Mouse (Mus musculus): ENCODE results near the gene Zfp385b.
"Not testable (repeated sequence)": the region's sequence is repeated elsewhere in the genome, so short reads cannot be mapped to it uniquely, and the experiment has no call there.

Zfp385b gene

GRCm38 (mm10) chr2:77454341-77454937 is 365.0 kb downstream of the Zfp385b start:
- no peak for DNase-seq

- no peak for DNase-seq
Observed at GRCm38 (mm10) chr2:77453786-77454185, 365.7 kb downstream of the Zfp385b start.

GRCm38 (mm10) chr2:77450017-77450416 is 369.4 kb downstream of the Zfp385b start:
- DNase-seq, result not testable (repeated sequence)

- DNase-seq, result no peak
Observed at GRCm38 (mm10) chr2:77448951-77449480, 370.4 kb downstream of the Zfp385b start.

GRCm38 (mm10) chr2:77444282-77444681 is 375.2 kb downstream of the Zfp385b start:
- no peak for DNase-seq

- DNase-seq, result no peak
Observed at GRCm38 (mm10) chr2:77440591-77440990, 378.8 kb downstream of the Zfp385b start.

- DNase-seq, result no peak
Observed at GRCm38 (mm10) chr2:77436241-77436759, 383.1 kb downstream of the Zfp385b start.

GRCm38 (mm10) chr2:77419476-77419875 is 400.0 kb downstream of the Zfp385b start:
- no peak for DNase-seq

GRCm38 (mm10) chr2:77418078-77418477 is 401.4 kb downstream of the Zfp385b start:
- DNase-seq, result no peak

- no peak for DNase-seq
Observed at GRCm38 (mm10) chr2:77412171-77412570, 407.3 kb downstream of the Zfp385b start.

GRCm38 (mm10) chr2:77411612-77412011 is 407.8 kb downstream of the Zfp385b start:
- no peak for DNase-seq

GRCm38 (mm10) chr2:77409521-77410135 is 409.8 kb downstream of the Zfp385b start:
- DNase-seq, result no peak

- DNase-seq, result no peak
Observed at GRCm38 (mm10) chr2:77408972-77409371, 410.5 kb downstream of the Zfp385b start.

GRCm38 (mm10) chr2:77402329-77402728 is 417.1 kb downstream of the Zfp385b start:
- DNase-seq, result no peak

GRCm38 (mm10) chr2:77401438-77402235 is 417.8 kb downstream of the Zfp385b start:
- DNase-seq, result peak; percentile 5

GRCm38 (mm10) chr2:77393881-77394280 is 425.6 kb downstream of the Zfp385b start:
- no peak for DNase-seq

- DNase-seq, result no peak
Observed at GRCm38 (mm10) chr2:77388186-77388585, 431.3 kb downstream of the Zfp385b start.

- peak; percentile 57 for DNase-seq
Observed at GRCm38 (mm10) chr2:77386515-77386914, 432.9 kb downstream of the Zfp385b start.

GRCm38 (mm10) chr2:77382766-77383165 is 436.7 kb downstream of the Zfp385b start:
- DNase-seq, result peak; percentile 27

- no peak for DNase-seq
Observed at GRCm38 (mm10) chr2:77379907-77380306, 439.5 kb downstream of the Zfp385b start.

GRCm38 (mm10) chr2:77379332-77379731 is 440.1 kb downstream of the Zfp385b start:
- no peak for DNase-seq

- DNase-seq, result no peak
Observed at GRCm38 (mm10) chr2:77376823-77377222, 442.6 kb downstream of the Zfp385b start.

GRCm38 (mm10) chr2:77375155-77375554 is 444.3 kb downstream of the Zfp385b start:
- DNase-seq, result no peak

Measured in lung, postnatal 10 days (tissue).